Mouse (Mus musculus): Measurements from ENCODE around the gene Ufsp1. TPM values are rescaled to one million over a fixed set of nuclear protein-coding genes. Genes with fewer than 3 reads are reported as not detected.
"Not testable (repeated sequence)": the region's sequence is repeated elsewhere in the genome, so short reads cannot be mapped to it uniquely, and the experiment has no call there.

Ufsp1 gene
- total RNA-seq (2014; rRNA removed) (35.5 TPM in 2 replicates), polyA plus RNA-seq (2015; fragmentation: Nextera tagmentation; extraction: Ambion mirVana) (32.1 and 33.3 TPM in 2 replicates)

DNA sequence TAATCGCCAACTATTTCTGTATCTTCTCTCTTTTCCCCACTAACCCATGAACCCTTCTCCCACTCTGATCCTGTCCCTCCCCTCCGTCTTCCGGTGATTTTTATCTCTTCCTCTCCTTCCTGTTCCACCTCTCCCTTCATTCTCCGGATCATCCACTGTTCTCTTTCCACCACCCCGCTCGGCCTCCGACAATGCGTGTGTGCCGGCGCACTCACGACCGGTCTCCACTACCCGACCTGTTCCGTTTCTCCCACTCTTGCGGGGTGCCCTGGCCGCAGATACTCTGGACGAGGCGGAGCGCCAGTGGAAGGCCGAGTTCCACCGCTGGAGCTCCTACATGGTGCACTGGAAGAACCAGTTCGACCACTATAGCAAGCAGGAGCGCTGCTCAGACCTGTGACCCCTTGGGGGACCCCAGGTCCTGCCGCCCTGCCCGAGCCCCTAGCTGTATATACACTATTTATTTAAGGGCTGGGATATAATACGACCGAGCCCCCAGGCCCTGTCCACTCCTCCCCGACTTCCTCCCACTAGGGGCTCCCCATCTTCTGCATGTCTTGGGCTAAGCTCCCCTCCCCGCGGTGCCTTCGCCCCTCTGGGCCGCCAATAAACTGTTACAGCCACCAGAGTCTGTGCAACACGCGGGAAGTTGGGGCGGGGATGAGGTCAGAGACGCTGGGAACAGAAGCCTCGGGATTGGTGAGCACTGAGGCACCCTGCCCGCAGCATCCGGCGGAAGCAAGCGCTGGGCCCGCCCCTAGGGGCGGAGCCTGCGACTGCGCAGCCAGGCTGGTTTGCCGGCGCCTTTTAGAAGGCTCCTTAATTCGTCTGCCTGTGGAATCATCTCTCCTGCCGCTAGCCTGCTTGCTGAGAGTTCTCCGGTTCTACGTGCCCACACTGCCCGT lies at the start of gene Ufsp1:
Gene Ufsp1, plus strand, starts transcription at position 791 of the 905 bp plus-strand sequence.
- ATAC-seq, result peak; percentile 96
- Histone ChIP-seq H3K36me3 (ENCODE audit: insufficient read depth, low read length) (peaks cover 38% of the 10 kb centered on the region), H3K9ac (replicated peaks; ENCODE audit: low read length) (peak within 1 kb of the TSS; percentile 76), H3K9me3 (ENCODE audit: low read length) (no peaks in the 10 kb centered on the region), H3K4me3 (ENCODE audit: low read length) (peak within 1 kb of the TSS; percentile 53), H3K4me2 (ENCODE audit: low read depth, low read length) (peak within 1 kb of the TSS; percentile 95), H3K27me3 (ENCODE audit: insufficient read depth, low read length) (no peaks in the 10 kb centered on the region), H3K4me1 (ENCODE audit: insufficient read depth, low read length) (peaks cover 6% of the 10 kb centered on the region; the same call in 1 of the 2 replicates), H3K27ac (peak within 1 kb of the TSS; percentile 88)
- WGBS, result under 1% methylated on average over 52 of the region's 52 CpGs
- DNase-seq (ENCODE audit: low spot score), result peak; percentile 98
- peak; percentile 36 for TF ChIP-seq CTCF (IDR thresholded peaks at IDR 0.05; ENCODE audit: low read depth)

DNA sequence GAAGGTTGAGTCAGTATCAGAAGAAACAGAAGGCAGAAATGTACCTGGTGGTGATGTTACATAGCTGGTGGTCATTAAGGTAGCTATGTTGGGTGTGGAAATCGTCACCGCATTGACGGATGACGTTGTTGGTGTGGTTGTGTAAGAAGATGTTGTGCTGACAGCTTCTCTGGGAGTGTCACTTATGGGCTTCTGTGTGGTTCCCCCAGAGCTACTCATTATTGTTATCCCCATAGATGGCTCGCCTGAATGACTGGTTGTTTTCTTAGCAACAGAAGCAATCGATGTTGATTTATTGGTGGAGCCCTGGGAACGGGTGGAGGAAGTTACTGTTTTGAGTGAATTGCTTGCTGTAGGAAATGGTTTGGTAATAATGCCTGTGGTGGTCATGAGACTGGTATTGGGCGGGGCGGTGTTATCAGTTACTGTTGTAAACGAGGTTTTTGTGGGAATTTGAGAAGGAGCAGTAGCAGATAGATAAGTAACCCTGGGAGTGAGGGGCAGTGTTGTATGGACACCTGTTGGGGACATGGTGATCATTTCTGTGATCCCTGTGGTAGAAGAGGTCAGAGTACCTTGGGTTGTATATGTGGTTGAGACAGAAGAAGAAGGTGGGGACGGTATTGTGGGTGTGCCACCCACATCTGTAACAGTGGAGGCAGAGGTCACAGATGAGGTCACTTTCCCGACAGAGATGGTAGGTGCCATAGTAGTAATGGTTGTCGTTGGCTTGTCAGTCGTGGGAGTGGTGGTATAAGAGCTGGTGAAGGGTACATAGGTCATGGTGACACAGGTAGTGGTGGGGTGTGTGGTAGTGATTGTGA lies 30.3 kb upstream of the Ufsp1 start:
- H3K4me2 ChIP-seq (ENCODE audit: low read depth, low read length), result no peak overlapping the region
- H3K36me3 ChIP-seq (ENCODE audit: insufficient read depth, low read length), result no peaks in the 10 kb centered on the region
- WGBS, result 87% methylated on average over 14 of the region's 14 CpGs
- no peak for ATAC-seq
- H3K9ac ChIP-seq (replicated peaks; ENCODE audit: low read length), result no peak overlapping the region
- no peaks in the 10 kb centered on the region for H3K27me3 ChIP-seq (ENCODE audit: insufficient read depth, low read length)
- H3K9me3 ChIP-seq (ENCODE audit: low read length), result no peaks in the 10 kb centered on the region
- H3K4me1 ChIP-seq (ENCODE audit: insufficient read depth, low read length), result no peaks in the 10 kb centered on the region
- no peak overlapping the region for H3K4me3 ChIP-seq (ENCODE audit: low read length)
- no peak overlapping the region for H3K27ac ChIP-seq
- TF ChIP-seq CTCF (IDR thresholded peaks at IDR 0.05; ENCODE audit: low read depth), result no peak
- no peak for DNase-seq (ENCODE audit: low spot score)

- Histone ChIP-seq H3K4me2 (ENCODE audit: low read depth, low read length) (no peak overlapping the region), H3K4me1 (ENCODE audit: insufficient read depth, low read length) (no peaks in the 10 kb centered on the region), H3K27me3 (ENCODE audit: insufficient read depth, low read length) (no peaks in the 10 kb centered on the region), H3K27ac (no peak overlapping the region), H3K9ac (replicated peaks; ENCODE audit: low read length) (no peak overlapping the region), H3K9me3 (ENCODE audit: low read length) (no peaks in the 10 kb centered on the region), H3K36me3 (ENCODE audit: insufficient read depth, low read length) (no peaks in the 10 kb centered on the region), H3K4me3 (ENCODE audit: low read length) (no peak overlapping the region)
- ATAC-seq (no peak), DNase-seq (ENCODE audit: low spot score) (no peak)
- 90% methylated on average over 11 of the region's 11 CpGs for WGBS
- no peak for TF ChIP-seq CTCF (IDR thresholded peaks at IDR 0.05; ENCODE audit: low read depth)
Measured at GRCm38 (mm10) chr5:137264787-137265186, 29.6 kb upstream of the Ufsp1 start.

DNA sequence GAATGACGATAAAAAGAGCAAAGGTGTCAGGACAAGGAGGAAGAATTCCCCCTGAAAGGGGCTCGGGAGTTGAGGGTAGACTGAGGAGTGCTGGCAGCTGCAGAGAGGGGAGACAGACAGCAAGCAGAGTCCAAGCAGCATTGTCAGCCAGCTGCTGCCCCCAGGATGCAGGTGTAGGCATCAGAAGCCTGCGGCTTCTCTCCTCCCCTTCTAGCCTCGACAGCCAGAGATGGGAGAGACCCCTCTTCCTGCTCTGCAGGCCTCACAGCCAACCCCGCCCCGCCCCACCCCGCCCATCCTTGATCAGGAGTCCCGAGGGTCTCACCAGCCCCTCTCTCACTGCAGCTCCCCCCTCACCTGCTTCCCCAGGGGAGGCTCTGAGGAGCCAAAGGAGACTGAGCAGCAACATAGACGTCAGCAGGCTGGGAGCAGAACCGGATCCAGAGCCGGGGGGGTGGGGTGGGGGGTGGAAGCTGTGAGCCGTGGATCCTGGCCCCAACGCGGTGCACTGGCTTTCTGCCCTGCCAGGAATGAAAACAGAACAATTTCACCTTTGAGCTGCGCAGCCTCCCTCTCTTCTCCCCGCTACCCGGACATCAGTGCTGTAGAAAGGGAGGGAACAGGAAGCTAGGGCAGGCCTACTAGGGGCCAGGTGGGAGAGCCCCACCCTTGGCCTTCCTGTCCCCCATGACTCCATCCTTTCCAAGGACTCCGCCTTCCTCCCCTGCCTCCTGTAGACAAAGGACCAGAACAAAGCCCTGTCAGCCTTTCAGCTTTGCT lies 26.1 kb upstream of the Ufsp1 start:
- Histone ChIP-seq H3K4me1 (ENCODE audit: insufficient read depth, low read length) (no peaks in the 10 kb centered on the region), H3K27ac (no peak overlapping the region), H3K27me3 (ENCODE audit: insufficient read depth, low read length) (no peaks in the 10 kb centered on the region), H3K4me2 (ENCODE audit: low read depth, low read length) (no peak overlapping the region), H3K4me3 (ENCODE audit: low read length) (no peak overlapping the region), H3K9me3 (ENCODE audit: low read length) (no peaks in the 10 kb centered on the region), H3K9ac (replicated peaks; ENCODE audit: low read length) (no peak overlapping the region), H3K36me3 (ENCODE audit: insufficient read depth, low read length) (no peaks in the 10 kb centered on the region)
- ATAC-seq (0 out of 2 replicates have a peak, but pooled peaks have one; percentile 18), DNase-seq (ENCODE audit: low spot score) (no peak)
- 31% methylated on average over 16 of the region's 18 CpGs for WGBS
- TF ChIP-seq CTCF (IDR thresholded peaks at IDR 0.05; ENCODE audit: low read depth), result no peak

GRCm38 (mm10) chr5:137277360-137278342 lies 16.8 kb upstream of the Ufsp1 start:
- H3K27ac ChIP-seq, result peak overlapping the region; percentile 20; the same call in 1 of the 2 replicates
- DNase-seq (ENCODE audit: low spot score) (peak; percentile 78), ATAC-seq (peak; percentile 84)
- H3K9ac ChIP-seq (replicated peaks; ENCODE audit: low read length), result 0 out of 2 replicates have a peak overlapping the region, but pooled peaks have one; percentile 13
- peak overlapping the region; percentile 18; the same call in 1 of the 2 replicates for H3K4me2 ChIP-seq (ENCODE audit: low read depth, low read length)
- H3K9me3 ChIP-seq (ENCODE audit: low read length), result no peaks in the 10 kb centered on the region
- H3K36me3 ChIP-seq (ENCODE audit: insufficient read depth, low read length), result no peaks in the 10 kb centered on the region
- no peaks in the 10 kb centered on the region for H3K4me1 ChIP-seq (ENCODE audit: insufficient read depth, low read length)
- TF ChIP-seq CTCF (IDR thresholded peaks at IDR 0.05; ENCODE audit: low read depth), result peak; percentile 71
- no peaks in the 10 kb centered on the region for H3K27me3 ChIP-seq (ENCODE audit: insufficient read depth, low read length)
- H3K4me3 ChIP-seq (ENCODE audit: low read length), result no peak overlapping the region
- WGBS, result 44% methylated on average over 18 of the region's 18 CpGs

GRCm38 (mm10) chr5:137284411-137284810 lies 10.0 kb upstream of the Ufsp1 start:
- DNase-seq (ENCODE audit: low spot score); H3K4me3 ChIP-seq (ENCODE audit: low read length); ATAC-seq; H3K4me2 ChIP-seq (ENCODE audit: low read depth, low read length); H3K4me1 ChIP-seq (ENCODE audit: insufficient read depth, low read length); H3K36me3 ChIP-seq (ENCODE audit: insufficient read depth, low read length); H3K9ac ChIP-seq (replicated peaks; ENCODE audit: low read length); H3K27me3 ChIP-seq (ENCODE audit: insufficient read depth, low read length); H3K9me3 ChIP-seq (ENCODE audit: low read length); H3K27ac ChIP-seq: not testable (repeated sequence)
- 82% methylated on average over 5 of the region's 6 CpGs for WGBS

Data from hindbrain, postnatal 0 days (tissue).